Mouse (Mus musculus) mammary gland, adult 2 months (tissue): ENCODE results near the gene Zfp750. TPM values are rescaled to one million over a fixed set of nuclear protein-coding genes. Genes with fewer than 3 reads are reported as not detected.

Source experiments
- polyA plus RNA-seq: library from polyadenylated mRNA; depleted of rRNA; stranded (reverse); fragments of >200 nt; gene quantifications from 2 replicates; pipeline ENCODE4 v1.2.3, GENCODE M21; 2012; ENCODE audit warnings: low replicate concordance; rRNA removed

The Zfp750 gene
- polyA plus RNA-seq = 1.6 and 3.3 TPM in 2 replicates

DNA sequence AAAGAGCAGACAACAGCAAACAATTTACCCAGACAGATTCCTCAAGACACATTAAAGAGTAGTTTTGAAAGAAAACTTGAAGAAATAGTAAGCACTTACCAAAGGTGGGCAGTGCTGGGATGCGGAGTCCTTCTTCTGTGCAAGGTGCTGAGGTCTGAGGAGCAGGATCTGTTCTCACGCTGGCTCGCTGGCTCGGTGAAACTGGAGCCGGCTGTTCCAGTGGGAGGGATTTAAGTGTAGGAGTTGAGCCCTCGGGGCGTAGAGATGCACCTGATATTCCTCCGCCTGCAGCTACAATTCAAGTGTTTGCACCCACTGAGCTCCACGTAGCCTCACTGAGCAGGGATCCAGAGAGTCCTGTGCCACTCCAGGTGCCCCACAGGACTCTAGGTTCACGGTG lies at the start of gene Zfp750:
TSS of gene Zfp750 (minus strand) at position 203 of the 400 bp plus-strand sequence.

Other genes starting within 250 kb of the Zfp750 start
- gene Wdr45b, start 164.9 kb downstream of the Zfp750 start, polyA plus RNA-seq = 35.4 and 57.3 TPM in 2 replicates
- 7.6 and 9.8 TPM in 2 replicates for gene Rab40b, start 131.1 kb downstream of the Zfp750 start, polyA plus RNA-seq
- gene Fn3krp, start 97.9 kb downstream of the Zfp750 start, polyA plus RNA-seq = 6.2 and 14.6 TPM in 2 replicates
- 6.3 and 8.6 TPM in 2 replicates for gene Fn3k, start 84.4 kb downstream of the Zfp750 start, polyA plus RNA-seq
- gene Tbcd, start 67.4 kb downstream of the Zfp750 start, polyA plus RNA-seq = 49.3 and 101 TPM in 2 replicates
- 9.3 and 11.1 TPM in 2 replicates for gene B3gntl1, start 153.8 kb upstream of the Zfp750 start, polyA plus RNA-seq
- 54.4 and 96.8 TPM in 2 replicates for gene Metrnl, start 182.2 kb upstream of the Zfp750 start, polyA plus RNA-seq